Mouse (Mus musculus) E14TG2a.4 (cell line): ENCODE measurements around the gene Fkbp6.

Source experiments
- H3K27me3 ChIP-seq: 2 replicates; pipeline ENCODE4 v1.6.1; 2014; ENCODE audit warnings: low read length, control low read depth; ENCODE audit not compliant: insufficient read depth
- H3K36me3 ChIP-seq: 2 replicates; pipeline ENCODE4 v1.6.1; 2014; ENCODE audit warnings: low read length, control low read depth; ENCODE audit not compliant: insufficient read depth
- H3K4me1 ChIP-seq: replicated peaks from 2 replicates; pipeline ENCODE4 v1.6.1; 2014; ENCODE audit warnings: low read depth, low read length, control low read depth
- H3K4me3 ChIP-seq: replicated peaks from 2 replicates; pipeline ENCODE4 v1.5.1; 2014; ENCODE audit warnings: mild to moderate bottlenecking, low read length
- H3K9me3 ChIP-seq: 2 replicates; pipeline ENCODE4 v1.6.1; 2014; ENCODE audit warnings: low read length, control low read depth
- CTCF ChIP-seq: conservative IDR thresholded peaks from 2 replicates; pipeline ENCODE4 v1.5.1; 2014; ENCODE audit warnings: low read length
- NANOG ChIP-seq: IDR thresholded peaks from 2 replicates; pipeline ENCODE4 v1.6.1; 2014; ENCODE audit warnings: borderline replicate concordance, low read length, mixed read lengths
- POU5F1 ChIP-seq: IDR thresholded peaks from 2 replicates; pipeline ENCODE4 v1.6.1; 2014; ENCODE audit warnings: low read length, borderline replicate concordance

Gene Fkbp6

GRCm38 (mm10) chr5:135247337-135247736, 102.5 kb downstream of the Fkbp6 start:
- H3K4me1 ChIP-seq = peaks cover 77% of the 10 kb centered on the region
- no peaks in the 10 kb centered on the region for H3K9me3 ChIP-seq
- H3K27me3 ChIP-seq = peaks cover 22% of the 10 kb centered on the region
- no peak overlapping the region for H3K4me3 ChIP-seq
- H3K36me3 ChIP-seq = peaks cover 58% of the 10 kb centered on the region
- TF ChIP-seq NANOG (no peak), CTCF (no peak), POU5F1 (no peak)

GRCm38 (mm10) chr5:135246531-135246930, 103.3 kb downstream of the Fkbp6 start:
- Histone ChIP-seq H3K27me3 (peaks cover 22% of the 10 kb centered on the region), H3K4me1 (peaks cover 86% of the 10 kb centered on the region), H3K36me3 (peaks cover 66% of the 10 kb centered on the region), H3K4me3 (no peak overlapping the region), H3K9me3 (no peaks in the 10 kb centered on the region)
- TF ChIP-seq NANOG (no peak), CTCF (no peak), POU5F1 (no peak)

DNA sequence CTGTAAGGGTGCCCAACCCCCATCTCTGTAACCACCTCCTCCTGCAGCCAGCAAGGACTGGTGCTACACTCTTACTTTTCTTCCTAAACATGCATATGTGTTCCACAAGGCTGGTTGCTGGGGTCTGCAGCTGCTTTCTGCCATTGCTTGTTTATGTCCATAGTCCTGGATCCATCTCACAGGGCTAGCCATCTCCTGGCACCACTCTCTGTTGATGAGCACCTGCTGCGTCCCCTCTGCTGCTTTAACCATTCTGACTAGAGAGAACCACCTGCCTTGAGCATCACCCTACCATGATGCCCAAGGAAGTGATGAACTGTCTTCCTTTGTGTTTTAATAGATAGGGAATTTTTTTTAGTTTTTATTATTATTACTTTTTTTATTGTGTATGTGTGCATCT, 106.7 kb downstream of the Fkbp6 start:
- no peaks in the 10 kb centered on the region for H3K27me3 ChIP-seq
- H3K36me3 ChIP-seq = peaks cover 96% of the 10 kb centered on the region
- no peak for TF ChIP-seq POU5F1
- TF ChIP-seq CTCF = no peak
- TF ChIP-seq NANOG = no peak
- H3K4me1 ChIP-seq = peaks cover 61% of the 10 kb centered on the region
- H3K9me3 ChIP-seq = no peaks in the 10 kb centered on the region
- H3K4me3 ChIP-seq = no peak overlapping the region

DNA sequence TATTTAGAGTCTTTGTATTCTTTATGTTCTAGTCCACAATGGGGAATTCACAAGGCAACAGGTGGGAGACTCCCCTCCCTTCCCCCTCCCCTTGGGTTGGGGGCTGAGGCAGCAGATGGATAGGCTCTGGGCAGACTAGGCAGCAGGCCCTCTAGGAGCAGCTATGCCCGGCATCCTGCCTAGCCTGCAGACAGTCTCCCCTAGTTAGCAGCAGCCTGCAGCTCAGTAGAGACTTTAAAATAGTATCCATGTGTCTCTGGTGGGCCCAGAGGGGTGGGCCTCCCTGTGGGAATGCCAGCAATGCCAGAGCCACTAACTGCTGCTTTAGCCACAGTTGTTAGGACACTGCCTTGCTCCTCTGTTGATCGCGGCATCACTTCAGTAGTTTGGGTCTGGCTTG, 107.2 kb downstream of the Fkbp6 start:
- TF ChIP-seq POU5F1 = no peak
- no peak for TF ChIP-seq CTCF
- no peak for TF ChIP-seq NANOG
- peaks cover 100% of the 10 kb centered on the region for H3K36me3 ChIP-seq
- no peaks in the 10 kb centered on the region for H3K9me3 ChIP-seq
- H3K4me1 ChIP-seq = peaks cover 56% of the 10 kb centered on the region
- no peak overlapping the region for H3K4me3 ChIP-seq
- no peaks in the 10 kb centered on the region for H3K27me3 ChIP-seq

- no peaks in the 10 kb centered on the region for H3K27me3 ChIP-seq
- peaks cover 52% of the 10 kb centered on the region for H3K4me1 ChIP-seq
- no peak for TF ChIP-seq NANOG
- TF ChIP-seq POU5F1 = no peak
- TF ChIP-seq CTCF = no peak
- no peaks in the 10 kb centered on the region for H3K9me3 ChIP-seq
- H3K36me3 ChIP-seq = peaks cover 100% of the 10 kb centered on the region
- no peak overlapping the region for H3K4me3 ChIP-seq
These were observed 107.7 kb downstream of the Fkbp6 start for GRCm38 (mm10) chr5:135242136-135242535.
